Mouse (Mus musculus): ENCODE measurements around the gene Hoxa5.

Hoxa5 gene

GRCm38 (mm10) chr6:52204050-52204752 lies at the start of gene Hoxa5:
Hoxa5 (minus strand) TSS chr6:52204587.
- DNase-seq (ENCODE audit: low read depth, low spot score) = peak; percentile 84

GRCm38 (mm10) chr6:52253511-52254500 lies 49.4 kb upstream of the Hoxa5 start:
- DNase-seq (ENCODE audit: low read depth, low spot score) = no peak

GRCm38 (mm10) chr6:52252775-52253376 lies 48.5 kb upstream of the Hoxa5 start:
- no peak for DNase-seq (ENCODE audit: low read depth, low spot score)

GRCm38 (mm10) chr6:52252016-52252774 lies 47.8 kb upstream of the Hoxa5 start:
- no peak for DNase-seq (ENCODE audit: low read depth, low spot score)

GRCm38 (mm10) chr6:52251177-52251879 lies 46.9 kb upstream of the Hoxa5 start:
- DNase-seq (ENCODE audit: low read depth, low spot score) = no peak

- DNase-seq (ENCODE audit: low read depth, low spot score) = no peak
Measured at GRCm38 (mm10) chr6:52249826-52250225, 45.4 kb upstream of the Hoxa5 start.

GRCm38 (mm10) chr6:52249415-52249738 lies 45.0 kb upstream of the Hoxa5 start:
- DNase-seq (ENCODE audit: low read depth, low spot score) = no peak

- no peak for DNase-seq (ENCODE audit: low read depth, low spot score)
Measured at GRCm38 (mm10) chr6:52248638-52249414, 44.4 kb upstream of the Hoxa5 start.

GRCm38 (mm10) chr6:52247766-52248637 lies 43.6 kb upstream of the Hoxa5 start:
- DNase-seq (ENCODE audit: low read depth, low spot score) = no peak

- no peak for DNase-seq (ENCODE audit: low read depth, low spot score)
Measured at GRCm38 (mm10) chr6:52246916-52247315, 42.5 kb upstream of the Hoxa5 start.

- DNase-seq (ENCODE audit: low read depth, low spot score) = no peak
Measured at GRCm38 (mm10) chr6:52246403-52246803, 42.0 kb upstream of the Hoxa5 start.

GRCm38 (mm10) chr6:52245757-52246142 lies 41.4 kb upstream of the Hoxa5 start, which contains the start of gene Hoxa11:
Hoxa11 (minus strand) TSS chr6:52245810.
- DNase-seq (ENCODE audit: low read depth, low spot score) = no peak

- no peak for DNase-seq (ENCODE audit: low read depth, low spot score)
Measured at GRCm38 (mm10) chr6:52245040-52245756, 40.8 kb upstream of the Hoxa5 start.

GRCm38 (mm10) chr6:52244471-52245039 lies 40.2 kb upstream of the Hoxa5 start:
- no peak for DNase-seq (ENCODE audit: low read depth, low spot score)

- no peak for DNase-seq (ENCODE audit: low read depth, low spot score)
Measured at GRCm38 (mm10) chr6:52243681-52244121, 39.3 kb upstream of the Hoxa5 start.

- DNase-seq (ENCODE audit: low read depth, low spot score) = no peak
Measured at GRCm38 (mm10) chr6:52242801-52243332, 38.5 kb upstream of the Hoxa5 start.

GRCm38 (mm10) chr6:52241001-52241621 lies 36.7 kb upstream of the Hoxa5 start:
- DNase-seq (ENCODE audit: low read depth, low spot score) = no peak
